Mouse (Mus musculus) splenic B cell, adult 2 months (primary cell): ENCODE results near the gene March4.

Experiments used
- DNase-seq: peaks from one replicate; pipeline ENCODE4 v3.0.0-alpha.2; 2011; ENCODE audit warnings: low read depth, low spot score
- H3K27me3 ChIP-seq: 2 replicates; pipeline ENCODE4 v1.6.1; 2012; ENCODE audit warnings: mild to moderate bottlenecking, low read length, moderate library complexity, mixed read lengths; ENCODE audit not compliant: control insufficient read depth, poor library complexity, insufficient read depth, severe bottlenecking
- H3K36me3 ChIP-seq: 2 replicates; pipeline ENCODE4 v1.6.1; 2012; ENCODE audit warnings: mild to moderate bottlenecking, low read length, moderate library complexity, mixed read lengths; ENCODE audit not compliant: control insufficient read depth, poor library complexity, insufficient read depth, severe bottlenecking

Gene March4

DNA sequence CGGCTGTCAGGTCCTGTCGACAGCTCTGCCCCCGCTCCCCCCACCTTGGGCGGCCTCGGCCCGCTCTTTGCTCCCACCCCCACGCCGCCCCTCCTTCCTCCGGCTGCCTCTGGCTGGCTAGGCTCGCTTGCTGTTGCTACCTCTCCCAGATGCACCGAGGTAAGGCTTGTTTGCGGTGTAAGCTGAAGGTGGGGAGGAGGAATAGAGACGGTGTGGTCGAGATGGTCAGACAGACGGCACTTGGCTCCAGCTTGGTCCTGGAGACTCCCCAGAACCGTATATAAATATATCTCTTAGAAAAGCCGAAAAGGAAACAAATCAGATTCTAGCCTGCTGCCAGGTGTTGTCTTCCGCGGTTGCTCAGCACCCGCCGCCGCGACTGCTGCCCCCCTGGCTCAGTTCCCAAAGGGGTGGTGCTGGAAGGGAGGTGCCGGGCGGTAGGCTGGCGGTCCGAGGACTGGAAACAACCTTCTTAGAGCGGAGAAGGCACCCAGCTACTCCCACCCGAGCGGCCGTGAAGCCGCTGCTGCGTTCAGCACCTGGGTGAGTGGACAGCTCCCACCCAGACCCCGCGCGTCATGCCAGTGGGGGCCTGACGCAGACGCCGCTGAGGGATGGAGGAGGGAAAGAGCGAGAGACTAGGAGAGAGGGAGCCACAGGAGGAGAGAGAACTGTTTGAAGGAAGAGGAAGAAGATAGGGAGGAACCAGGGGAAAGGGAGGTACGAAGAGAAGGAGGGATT is at the start of gene March4:
March4 (minus strand) TSS at position 320 of the 741 bp plus-strand sequence.
- peak; percentile 5 for DNase-seq
- H3K27me3 ChIP-seq, result no peaks in the 10 kb centered on the region
- H3K36me3 ChIP-seq, result no peaks in the 10 kb centered on the region

- no peaks in the 10 kb centered on the region for H3K27me3 ChIP-seq
- DNase-seq, result no peak
- H3K36me3 ChIP-seq, result peaks cover 9% of the 10 kb centered on the region
Measured at GRCm38 (mm10) chr1:72585971-72586875, 49.5 kb upstream of the March4 start.

GRCm38 (mm10) chr1:72583906-72584305 is 47.2 kb upstream of the March4 start:
- Histone ChIP-seq H3K36me3 (peaks cover 5% of the 10 kb centered on the region; the same call in 1 of the 2 replicates), H3K27me3 (no peaks in the 10 kb centered on the region)
- no peak for DNase-seq

DNA sequence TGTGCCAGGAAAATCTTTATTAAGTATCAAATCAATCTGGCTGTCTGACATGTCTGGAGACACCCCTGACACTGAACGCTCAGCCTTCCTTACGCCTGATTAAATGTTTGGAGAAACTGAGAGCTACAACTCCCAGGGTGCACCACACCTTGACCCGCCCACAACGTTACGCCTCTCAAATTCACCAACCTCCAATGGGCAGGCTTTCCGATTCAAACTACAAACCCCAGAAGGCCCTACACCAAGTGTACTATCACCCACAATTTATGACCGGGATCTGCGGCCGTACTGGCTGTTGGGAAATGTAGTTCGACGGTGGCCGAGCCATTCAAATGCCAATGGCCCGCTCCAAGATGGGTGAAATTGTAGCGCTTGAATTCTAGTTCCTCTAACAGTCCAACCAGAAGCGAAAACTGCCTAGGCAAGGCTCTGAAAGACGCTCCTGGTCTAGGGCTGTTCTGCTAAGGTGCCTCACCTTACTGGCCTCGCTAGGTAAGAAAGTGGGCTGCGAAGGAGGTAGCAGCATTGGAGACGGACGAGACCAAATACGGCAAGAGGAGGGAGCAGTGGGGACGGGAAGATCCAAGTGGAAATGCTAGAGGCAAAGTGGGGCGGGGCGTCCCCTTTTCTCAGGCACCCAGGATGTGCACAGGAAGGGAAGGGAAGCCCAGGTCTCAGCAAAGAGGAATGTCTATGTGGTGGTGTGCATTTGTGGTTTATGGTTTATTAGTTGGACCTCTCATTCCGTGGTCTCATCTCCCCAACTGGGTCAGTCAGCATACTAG is 46.4 kb upstream of the March4 start, which contains the start of gene Smarcal1:
Smarcal1 (plus strand) TSS at position 305 of the 785 bp plus-strand sequence.
- DNase-seq, result peak; percentile 97
- Histone ChIP-seq H3K27me3 (no peaks in the 10 kb centered on the region), H3K36me3 (peaks cover 2% of the 10 kb centered on the region; the same call in 1 of the 2 replicates)

GRCm38 (mm10) chr1:72578806-72579205 is 42.1 kb upstream of the March4 start:
- peak; percentile 26 for DNase-seq
- Histone ChIP-seq H3K36me3 (no peaks in the 10 kb centered on the region), H3K27me3 (no peaks in the 10 kb centered on the region; the same call in 1 of the 2 replicates)

DNA sequence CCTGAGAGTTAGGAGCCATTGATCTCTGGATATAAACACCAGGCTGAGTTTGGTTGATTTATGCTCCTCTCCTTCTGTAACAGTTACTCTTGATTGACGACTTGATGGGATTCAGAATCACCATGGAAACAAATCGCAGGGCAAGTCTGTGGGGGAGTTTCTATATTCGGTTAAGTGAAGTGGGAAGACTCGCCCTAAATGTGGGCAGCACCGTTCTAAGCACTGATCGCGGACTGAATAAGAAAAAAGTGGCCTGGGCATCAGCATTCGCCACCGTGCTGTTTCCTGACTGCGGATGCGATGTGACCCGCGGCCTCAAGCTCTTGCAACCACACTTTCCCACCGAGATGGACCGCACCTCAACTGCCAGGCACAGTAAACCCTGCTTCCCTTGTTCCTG is 41.6 kb upstream of the March4 start:
- no peaks in the 10 kb centered on the region; the same call in 1 of the 2 replicates for H3K27me3 ChIP-seq
- no peak for DNase-seq

DNA sequence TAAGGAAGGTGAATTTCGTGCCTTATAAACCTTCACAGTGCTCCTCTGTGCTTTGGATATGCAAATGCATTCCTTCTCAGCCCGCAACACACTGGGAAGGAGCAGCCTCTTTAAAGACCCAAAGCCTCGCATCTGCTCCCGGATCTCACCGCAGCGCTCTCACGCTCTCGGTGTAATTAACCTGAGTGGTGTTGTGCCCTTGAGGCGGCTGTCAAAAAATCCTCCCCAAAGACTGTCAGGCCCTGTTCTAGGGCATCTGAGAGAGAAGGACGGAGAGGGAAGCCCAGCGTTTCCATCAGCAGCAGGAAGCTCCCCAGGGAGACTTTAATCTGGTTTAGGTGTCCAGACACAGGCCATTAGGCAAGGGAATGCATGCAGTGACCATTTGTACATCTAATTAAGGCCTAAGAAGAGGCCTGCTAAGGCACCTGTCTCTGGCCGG is 40.8 kb upstream of the March4 start:
- no peak for DNase-seq
- Histone ChIP-seq H3K36me3 (no peaks in the 10 kb centered on the region), H3K27me3 (no peaks in the 10 kb centered on the region; the same call in 1 of the 2 replicates)

More for the DNA sequence above, 41.6 kb upstream of the March4 start:
- H3K36me3 ChIP-seq, result no peaks in the 10 kb centered on the region

GRCm38 (mm10) chr1:72575121-72575520 is 38.4 kb upstream of the March4 start:
- DNase-seq, result peak; percentile 32
- H3K36me3 ChIP-seq, result no peaks in the 10 kb centered on the region
- H3K27me3 ChIP-seq, result no peaks in the 10 kb centered on the region; the same call in 1 of the 2 replicates

GRCm38 (mm10) chr1:72574608-72575007 is 37.9 kb upstream of the March4 start:
- no peak for DNase-seq
- Histone ChIP-seq H3K27me3 (no peaks in the 10 kb centered on the region; the same call in 1 of the 2 replicates), H3K36me3 (no peaks in the 10 kb centered on the region)

DNA sequence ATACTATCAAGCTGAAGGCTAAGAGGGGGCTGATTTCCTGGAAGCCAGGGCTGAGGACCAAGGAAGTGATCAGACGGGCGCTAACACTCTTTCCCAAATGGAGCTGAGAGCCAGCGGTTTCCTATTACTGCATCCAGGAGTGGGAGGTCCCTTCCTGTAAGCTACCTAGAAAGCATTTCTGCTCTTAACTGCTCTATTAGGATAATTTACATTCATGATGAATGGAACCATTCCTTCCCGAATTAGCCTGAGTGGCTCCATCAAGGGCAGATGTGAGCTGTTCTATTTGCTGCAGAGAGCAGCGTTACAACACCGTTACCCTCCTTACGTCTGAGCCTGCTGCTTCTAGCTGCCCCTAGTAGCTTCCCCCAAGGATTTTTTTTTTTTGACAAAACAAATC is 37.3 kb upstream of the March4 start:
- no peak for DNase-seq

GRCm38 (mm10) chr1:72568725-72569124 is 32.0 kb upstream of the March4 start:
- DNase-seq, result no peak
- Histone ChIP-seq H3K36me3 (no peaks in the 10 kb centered on the region), H3K27me3 (no peaks in the 10 kb centered on the region)

More for the DNA sequence above, 37.3 kb upstream of the March4 start:
- Histone ChIP-seq H3K27me3 (no peaks in the 10 kb centered on the region; the same call in 1 of the 2 replicates), H3K36me3 (no peaks in the 10 kb centered on the region)

DNA sequence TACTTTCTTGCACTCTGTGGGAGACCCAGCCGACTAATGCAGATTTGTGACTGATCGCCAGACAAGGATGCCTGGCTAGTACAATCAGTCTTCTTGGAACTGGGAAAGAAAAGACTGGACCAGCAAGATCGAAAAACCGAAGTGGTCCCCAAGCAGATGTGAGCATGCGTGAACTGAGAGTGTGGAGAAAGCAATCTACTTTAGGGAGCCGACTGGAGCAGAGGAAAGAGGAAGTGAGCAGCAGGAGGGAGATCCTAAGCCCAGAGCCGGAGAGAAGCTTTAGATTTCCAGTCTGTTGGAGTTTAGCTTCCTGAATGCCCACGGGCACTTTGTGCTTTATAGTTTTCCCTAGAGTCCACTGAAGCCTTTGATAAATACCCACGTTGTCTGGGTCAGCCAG is 30.3 kb upstream of the March4 start:
- no peaks in the 10 kb centered on the region for H3K27me3 ChIP-seq
- no peak for DNase-seq
- no peaks in the 10 kb centered on the region for H3K36me3 ChIP-seq

DNA sequence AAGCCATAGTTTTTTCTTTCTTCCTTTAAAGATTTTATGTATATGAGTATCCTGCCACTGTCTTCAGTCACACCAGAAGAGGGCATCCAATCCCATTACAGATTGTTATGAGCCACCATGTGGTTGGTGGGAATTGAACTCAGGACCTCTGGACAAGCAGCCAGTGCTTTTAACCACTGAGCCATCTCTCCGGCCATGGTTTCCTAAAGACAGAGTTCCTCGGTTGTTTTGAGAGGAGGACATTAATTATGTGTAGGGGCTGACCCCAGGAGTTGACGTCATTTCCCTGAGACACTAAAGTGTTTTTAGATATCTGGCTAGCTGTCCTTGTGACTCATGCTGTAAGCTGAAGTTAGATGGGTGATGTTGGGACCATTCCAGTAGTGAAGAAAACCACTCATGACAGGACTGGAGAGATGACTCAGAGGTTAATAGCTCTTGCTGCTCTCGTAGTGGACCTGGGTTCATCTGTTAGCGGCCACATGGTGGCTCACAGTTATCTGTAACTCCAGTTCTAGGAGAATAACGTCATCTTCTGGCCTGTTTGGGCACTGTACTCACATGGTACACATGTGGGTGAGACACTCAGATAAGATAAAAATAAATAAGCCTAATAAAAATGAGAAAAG is 27.7 kb upstream of the March4 start:
- Histone ChIP-seq H3K27me3 (no peaks in the 10 kb centered on the region), H3K36me3 (no peaks in the 10 kb centered on the region)
- no peak for DNase-seq

- no peak for DNase-seq
- Histone ChIP-seq H3K27me3 (no peaks in the 10 kb centered on the region), H3K36me3 (no peaks in the 10 kb centered on the region)
Measured at GRCm38 (mm10) chr1:72558625-72559024, 21.9 kb upstream of the March4 start.
